In the genomic region with DNA sequence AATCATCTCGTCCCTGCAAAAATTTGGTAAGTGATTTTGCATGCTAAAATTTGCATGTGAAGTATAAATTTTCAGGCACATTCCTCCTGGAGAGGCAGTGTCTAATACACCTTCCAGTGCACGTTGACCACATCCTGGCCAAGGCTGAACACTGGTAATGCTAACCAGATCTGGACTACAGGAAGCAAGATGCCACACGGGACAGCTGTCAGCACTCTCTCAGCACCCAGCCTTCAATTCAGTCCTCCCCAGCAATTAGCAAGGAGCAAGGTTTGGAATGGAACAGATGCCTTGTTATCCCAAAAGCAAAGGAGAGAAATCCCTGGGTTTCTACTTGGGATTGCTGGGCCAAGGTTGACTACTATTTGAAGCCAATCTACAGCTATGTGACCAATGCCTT, we compare ENCODE assay signal across 27 mouse cellular contexts.
A peak's percentile ranks its signal among the peaks of the same experiment; 100 is the strongest.
DNase-seq lines count a peak whose midpoint lies in the region; ATAC-seq and TF ChIP-seq lines count a peak whose summit lies in the region.
"Had no signal": no experiment of that assay in that cellular context is flagged by ENCODE, and none has a peak within 500 bp of the region (broad histone marks: within the 10 kb centered on the region; RNA-seq: fewer than 3 reads in every experiment).

No protein-coding gene starts in this region.

- DNase-seq in heart, postnatal 36 days, result no peak
- DNase-seq in forelimb bud, embryonic 11.5 days (ENCODE audit: low read depth, low spot score), result peak; percentile 68
- peak; percentile 34 for DNase-seq in limb, embryonic 14.5 days (ENCODE audit: low spot score)
- DNase-seq in thymus, postnatal 4 days, result no peak
- DNase-seq: adrenal gland, postnatal 10 days; adrenal gland, postnatal 36 days; cerebellum, adult 18-20 months; cerebellum, adult 9-11 months; cerebellum, postnatal 25 days; gastrocnemius, adult 2 months; gastrocnemius, postnatal 25 days; heart, adult 18-20 months; heart, postnatal 14 days; kidney, adult 11 months had no signal

- H3K27ac ChIP-seq in heart, embryonic 11.5 days (ENCODE audit: low read depth, low read length), result no peak overlapping the region
- no peak overlapping the region for H3K27ac ChIP-seq in limb, embryonic 14.5 days (replicated peaks; ENCODE audit: low read depth, low read length)
- no peak overlapping the region for H3K27ac ChIP-seq in hindbrain, embryonic 12.5 days
- H3K27ac ChIP-seq: embryonic facial prominence, embryonic 12.5 days; forebrain, embryonic 12.5 days; forebrain, embryonic 15.5 days; gastrocnemius, adult 2 months; heart, embryonic 13.5 days; hindbrain, embryonic 13.5 days; intestine, embryonic 15.5 days had no signal

- no peak overlapping the region for H3K4me3 ChIP-seq in heart, embryonic 11.5 days (ENCODE audit: low read depth, low read length)
- no peak overlapping the region for H3K4me3 ChIP-seq in limb, embryonic 14.5 days (replicated peaks; ENCODE audit: low read length)
- H3K4me3 ChIP-seq in hindbrain, embryonic 12.5 days, result no peak overlapping the region
- H3K4me3 ChIP-seq: embryonic facial prominence, embryonic 12.5 days; erythroblast, embryonic 14.5 days; forebrain, embryonic 12.5 days; forebrain, embryonic 15.5 days; gastrocnemius, adult 2 months; heart, embryonic 13.5 days; hindbrain, embryonic 13.5 days; intestine, embryonic 15.5 days had no signal

- intact Hi-C loops in heart, postnatal 36 days (cut with DNase I), result no loop called here

- no peaks in the 10 kb centered on the region for H3K9me3 ChIP-seq in heart, embryonic 11.5 days (replicated peaks; ENCODE audit: control insufficient read depth, low read length)
- no peaks in the 10 kb centered on the region for H3K9me3 ChIP-seq in limb, embryonic 14.5 days (ENCODE audit: control insufficient read depth, low read length)
- no peaks in the 10 kb centered on the region for H3K9me3 ChIP-seq in hindbrain, embryonic 12.5 days (replicated peaks)
- H3K9me3 ChIP-seq: embryonic facial prominence, embryonic 12.5 days; forebrain, embryonic 12.5 days; forebrain, embryonic 15.5 days; G1E; heart, embryonic 13.5 days; hindbrain, embryonic 13.5 days; intestine, embryonic 15.5 days had no signal

- 37% methylated on average over 3 of the region's 3 CpGs for WGBS in heart, embryonic 11.5 days (ENCODE audit: insufficient replicate concordance)
- WGBS in limb, embryonic 14.5 days, result 39% methylated on average over 3 of the region's 3 CpGs
- 64% methylated on average over 3 of the region's 3 CpGs for WGBS in hindbrain, embryonic 12.5 days

- ATAC-seq in heart, embryonic 11.5 days (replicated peaks; ENCODE audit: insufficient number of reproducible peaks, low FRiP score, low TSS enrichment), result 0 out of 2 replicates have a peak, but pooled peaks have one; percentile 39
- ATAC-seq in limb, embryonic 14.5 days (ENCODE audit: low FRiP score, low read depth), result no peak
- no peak for ATAC-seq in hindbrain, embryonic 12.5 days (ENCODE audit: low FRiP score)
- ATAC-seq: forebrain, embryonic 15.5 days; hindbrain, embryonic 16.5 days; intestine, embryonic 15.5 days; Patski had no signal

- H3K36me3 ChIP-seq in heart, embryonic 11.5 days (ENCODE audit: control insufficient read depth, insufficient read depth, low read length), result no peaks in the 10 kb centered on the region
- no peaks in the 10 kb centered on the region for H3K36me3 ChIP-seq in limb, embryonic 14.5 days (ENCODE audit: control insufficient read depth, insufficient read depth, low read length)
- no peaks in the 10 kb centered on the region for H3K36me3 ChIP-seq in hindbrain, embryonic 12.5 days
- H3K36me3 ChIP-seq: embryonic facial prominence, embryonic 12.5 days; forebrain, embryonic 12.5 days; forebrain, embryonic 15.5 days; G1E; heart, embryonic 13.5 days; hindbrain, embryonic 13.5 days; intestine, embryonic 15.5 days had no signal

- no peak overlapping the region for H3K4me2 ChIP-seq in heart, embryonic 11.5 days
- no peak overlapping the region for H3K4me2 ChIP-seq in limb, embryonic 14.5 days (replicated peaks; ENCODE audit: low read depth, low read length, severe bottlenecking)
- H3K4me2 ChIP-seq in hindbrain, embryonic 12.5 days (replicated peaks), result no peak overlapping the region
- H3K4me2 ChIP-seq: embryonic facial prominence, embryonic 12.5 days; forebrain, embryonic 12.5 days; forebrain, embryonic 15.5 days; heart, embryonic 13.5 days; hindbrain, embryonic 13.5 days; intestine, embryonic 15.5 days had no signal

- H3K27me3 ChIP-seq in heart, embryonic 11.5 days (ENCODE audit: control insufficient read depth, insufficient read depth, low read length), result no peaks in the 10 kb centered on the region
- H3K27me3 ChIP-seq in limb, embryonic 14.5 days (ENCODE audit: control insufficient read depth, insufficient read depth, low read length), result no peaks in the 10 kb centered on the region
- no peaks in the 10 kb centered on the region for H3K27me3 ChIP-seq in hindbrain, embryonic 12.5 days
- H3K27me3 ChIP-seq: CH12.LX; embryonic facial prominence, embryonic 12.5 days; forebrain, embryonic 12.5 days; forebrain, embryonic 15.5 days; heart, embryonic 13.5 days; hindbrain, embryonic 13.5 days; intestine, embryonic 15.5 days; Patski had no signal

- TF ChIP-seq POLR2A in limb, embryonic 14.5 days (IDR thresholded peaks at IDR 0.05; ENCODE audit: borderline replicate concordance, extremely low read depth, insufficient read depth, insufficient read length), result no peak

- no peaks in the 10 kb centered on the region for H3K4me1 ChIP-seq in heart, embryonic 11.5 days (ENCODE audit: control insufficient read depth, insufficient read depth, low read length)
- no peaks in the 10 kb centered on the region for H3K4me1 ChIP-seq in limb, embryonic 14.5 days (ENCODE audit: control insufficient read depth, insufficient read depth, low read length)
- H3K4me1 ChIP-seq in hindbrain, embryonic 12.5 days, result no peaks in the 10 kb centered on the region
- H3K4me1 ChIP-seq: embryonic facial prominence, embryonic 12.5 days; forebrain, embryonic 12.5 days; forebrain, embryonic 15.5 days; heart, embryonic 13.5 days; hindbrain, embryonic 13.5 days; intestine, embryonic 15.5 days had no signal

- H3K9ac ChIP-seq in heart, embryonic 11.5 days (ENCODE audit: low read depth, low read length), result no peak overlapping the region
- H3K9ac ChIP-seq in limb, embryonic 14.5 days (ENCODE audit: low read depth, low read length, severe bottlenecking), result no peak overlapping the region
- H3K9ac ChIP-seq in hindbrain, embryonic 12.5 days, result no peak overlapping the region
- H3K9ac ChIP-seq: embryonic facial prominence, embryonic 12.5 days; forebrain, embryonic 12.5 days; forebrain, embryonic 15.5 days; heart, embryonic 13.5 days; hindbrain, embryonic 13.5 days; intestine, embryonic 15.5 days had no signal

Comparison
In these comparisons a context has a peak if more than half of its experiments do, and no peak if none do; other contexts are left out.
1. DNase-seq: peak in forelimb bud, embryonic 11.5 days (single experiment) and limb, embryonic 14.5 days (single experiment); none in heart, postnatal 36 days (0 of 2) and thymus, postnatal 4 days (single experiment).